Mouse (Mus musculus) intestine, postnatal 0 days (tissue): Measurements from ENCODE around the gene Tchp. TPM values are rescaled to one million over a fixed set of nuclear protein-coding genes. Genes with fewer than 3 reads are reported as not detected.

Experiments used
- ATAC-seq: fragments of 200-750 bp; cut with Nextera tagmentation; 2 replicates; pipeline ENCODE4 v1.8.0; 2017; ENCODE audit warnings: mild to moderate bottlenecking, moderate TSS enrichment, moderate library complexity
- H3K27ac ChIP-seq: fragments of 300-500 bp; sonication (generic); 2 replicates; pipeline ENCODE4 v1.5.1; 2014; ENCODE audit warnings: mild to moderate bottlenecking, low read depth, low read length, moderate library complexity
- H3K27me3 ChIP-seq: fragments of 300-500 bp; sonication (generic); replicated peaks from 2 replicates; pipeline ENCODE4 v1.6.1; 2014; ENCODE audit warnings: low read length, mixed read lengths; ENCODE audit not compliant: control insufficient read depth, insufficient read depth
- H3K36me3 ChIP-seq: fragments of 300-500 bp; sonication (generic); 2 replicates; pipeline ENCODE4 v1.6.1; 2014; ENCODE audit warnings: mild to moderate bottlenecking, moderate library complexity; ENCODE audit not compliant: control insufficient read depth, insufficient read depth
- H3K4me1 ChIP-seq: fragments of 300-500 bp; sonication (generic); replicated peaks from 2 replicates; pipeline ENCODE4 v1.6.1; 2014; ENCODE audit warnings: antibody characterized with exemption, low read length, mixed read lengths; ENCODE audit not compliant: control insufficient read depth, insufficient read depth
- H3K4me2 ChIP-seq: fragments of 300-500 bp; sonication (generic); replicated peaks from 2 replicates; pipeline ENCODE4 v1.6.1; 2014; ENCODE audit warnings: low read depth, mild to moderate bottlenecking, moderate library complexity
- H3K4me3 ChIP-seq: fragments of 300-500 bp; sonication (generic); 2 replicates; pipeline ENCODE4 v1.5.1; 2014; ENCODE audit warnings: low read depth, low read length
- H3K9ac ChIP-seq: fragments of 300-500 bp; sonication (generic); 2 replicates; pipeline ENCODE4 v1.6.1; 2014; ENCODE audit warnings: mild to moderate bottlenecking, low read depth, low read length
- H3K9me3 ChIP-seq: fragments of 300-500 bp; sonication (generic); 2 replicates; pipeline ENCODE4 v1.6.1; 2016; ENCODE audit warnings: mixed run types; ENCODE audit not compliant: control insufficient read depth
- CTCF ChIP-seq: sonication (generic); IDR thresholded peaks from 2 replicates; pipeline ENCODE4 v1.5.1; 2016; ENCODE audit warnings: low read depth, mild to moderate bottlenecking, control low read depth, antibody characterized with exemption, moderate library complexity
- WGBS: fragments of 180-500 bp; shearing (Covaris S2); extraction: QIAGEN DNeasy Blood & Tissue Kit; methylation state at CpG from one replicate; pipeline ENCODE4 v1.1.7; 2014; 5-methylcytosine and 5-hydroxymethylcytosine counted together
- polyA plus RNA-seq: library from polyadenylated mRNA; unstranded; fragments of >200 nt; fragmentation: Nextera tagmentation; extraction: Ambion mirVana; gene quantifications from 2 replicates; pipeline ENCODE4 v1.2.1, GENCODE M21; 2015

Tchp gene
- polyA plus RNA-seq: 3.7 and 4.2 TPM in 2 replicates

DNA sequence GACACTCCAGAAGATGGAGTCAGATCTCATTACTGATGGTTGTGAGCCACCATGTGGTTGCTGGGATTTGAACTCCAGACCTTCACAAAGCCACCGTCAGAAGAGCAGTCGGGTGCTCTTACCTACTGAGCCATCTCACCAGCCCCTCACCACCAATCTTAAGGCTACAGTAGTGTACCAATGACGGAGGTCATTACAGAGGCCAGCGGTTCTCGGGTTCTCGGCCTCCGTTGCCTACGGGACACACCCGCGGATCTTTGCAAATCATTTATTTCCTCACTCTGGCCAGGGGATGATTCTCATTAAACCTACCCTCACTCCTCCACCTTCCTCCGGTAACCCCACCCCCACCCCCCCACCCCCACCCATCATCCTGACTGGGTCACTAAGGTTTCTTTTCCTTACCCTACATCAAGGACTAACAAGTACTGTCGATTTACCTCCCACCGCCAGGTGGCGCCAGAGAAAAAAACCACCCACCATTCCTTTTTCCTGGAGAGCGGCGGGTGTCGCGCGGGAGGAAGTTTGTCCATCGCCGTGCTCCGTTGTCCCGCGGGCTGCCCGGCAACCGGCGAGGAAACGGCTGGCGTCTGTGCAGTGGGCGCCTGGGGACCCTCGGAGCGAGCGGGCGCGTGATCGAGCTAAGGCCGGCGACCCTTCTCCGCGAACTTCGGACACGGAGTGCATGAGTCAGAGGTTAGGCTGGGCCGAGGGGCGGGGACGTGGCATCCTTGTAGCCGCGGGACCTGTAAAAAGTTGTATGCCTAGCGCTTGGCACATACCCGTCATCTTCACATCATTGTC is at the start of gene Tchp:
Gene Tchp (plus strand): TSS at position 496 of the 804 bp plus-strand sequence.
- Histone ChIP-seq H3K4me1 (no peaks in the 10 kb centered on the region), H3K4me3 (peak within 1 kb of the TSS; percentile 79), H3K9ac (peak within 1 kb of the TSS; percentile 56), H3K27ac (no peak within 1 kb of the TSS), H3K9me3 (no peaks in the 10 kb centered on the region), H3K27me3 (no peaks in the 10 kb centered on the region), H3K4me2 (peak within 1 kb of the TSS; percentile 76), H3K36me3 (peaks cover 17% of the 10 kb centered on the region)
- peak; percentile 73 for ATAC-seq
- peak; percentile 87 for TF ChIP-seq CTCF
- 4% methylated on average over 49 of the region's 49 CpGs for WGBS

DNA sequence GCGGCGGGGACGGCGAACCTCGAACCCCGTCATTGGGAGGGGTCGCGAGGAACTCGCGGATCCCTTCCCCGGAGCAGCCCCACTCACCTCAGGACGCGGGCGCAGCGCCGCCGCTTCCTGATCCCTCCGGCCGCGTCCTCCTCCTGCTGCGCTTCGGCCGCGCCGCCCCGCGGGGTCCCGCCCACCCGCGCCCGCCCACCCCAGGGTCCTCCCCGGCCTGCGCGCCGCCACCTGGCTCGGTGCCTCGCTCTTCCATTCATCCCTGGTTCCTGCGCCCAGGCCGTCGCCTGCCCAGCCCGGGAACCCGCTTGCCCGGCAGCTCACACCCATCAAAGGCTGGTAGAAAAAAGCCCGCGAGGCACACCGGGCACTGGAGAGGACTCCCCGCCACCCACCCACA is 49.3 kb upstream of the Tchp start, which contains the start of gene Trpv4:
Gene Trpv4 (minus strand): TSS at position 167 of the 400 bp plus-strand sequence.
- WGBS: under 1% methylated on average over 42 of the region's 47 CpGs
- no peak for ATAC-seq
- Histone ChIP-seq H3K4me1 (no peaks in the 10 kb centered on the region), H3K4me2 (peak within 1 kb of the TSS; percentile 74), H3K36me3 (no peaks in the 10 kb centered on the region), H3K9me3 (no peaks in the 10 kb centered on the region), H3K4me3 (peak within 1 kb of the TSS; percentile 44), H3K27me3 (peaks cover 29% of the 10 kb centered on the region), H3K9ac (0 out of 2 replicates have a peak within 1 kb of the TSS, but pooled peaks have one; percentile 50), H3K27ac (no peak within 1 kb of the TSS)
- TF ChIP-seq CTCF: no peak

DNA sequence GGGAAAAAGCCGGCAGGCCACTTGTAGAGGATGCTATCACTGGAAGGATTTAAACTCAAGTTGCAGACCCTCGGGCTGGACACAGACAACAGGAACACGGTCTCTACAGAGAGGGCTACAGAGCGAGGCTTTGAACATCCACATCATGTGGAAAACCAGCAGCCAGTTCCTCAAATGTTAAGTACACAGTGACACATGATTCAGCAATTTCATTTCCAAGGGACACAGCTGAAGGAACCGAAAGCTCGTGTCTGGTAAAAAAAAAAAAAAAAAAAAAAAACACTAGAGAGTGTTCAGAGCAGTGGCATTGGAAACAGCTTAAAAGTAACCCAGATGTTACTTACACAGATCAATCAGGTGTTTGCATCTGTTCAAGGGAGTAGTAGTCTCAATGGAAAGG is 46.5 kb upstream of the Tchp start:
- no peaks in the 10 kb centered on the region for H3K36me3 ChIP-seq
- H3K4me3 ChIP-seq: no peak overlapping the region
- no peaks in the 10 kb centered on the region for H3K9me3 ChIP-seq
- TF ChIP-seq CTCF: no peak
- peaks cover 26% of the 10 kb centered on the region for H3K27me3 ChIP-seq
- no peak overlapping the region for H3K27ac ChIP-seq
- WGBS: 59% methylated on average over 6 of the region's 6 CpGs
- H3K4me1 ChIP-seq: no peaks in the 10 kb centered on the region
- ATAC-seq: no peak
- no peak overlapping the region for H3K9ac ChIP-seq
- H3K4me2 ChIP-seq: no peak overlapping the region

DNA sequence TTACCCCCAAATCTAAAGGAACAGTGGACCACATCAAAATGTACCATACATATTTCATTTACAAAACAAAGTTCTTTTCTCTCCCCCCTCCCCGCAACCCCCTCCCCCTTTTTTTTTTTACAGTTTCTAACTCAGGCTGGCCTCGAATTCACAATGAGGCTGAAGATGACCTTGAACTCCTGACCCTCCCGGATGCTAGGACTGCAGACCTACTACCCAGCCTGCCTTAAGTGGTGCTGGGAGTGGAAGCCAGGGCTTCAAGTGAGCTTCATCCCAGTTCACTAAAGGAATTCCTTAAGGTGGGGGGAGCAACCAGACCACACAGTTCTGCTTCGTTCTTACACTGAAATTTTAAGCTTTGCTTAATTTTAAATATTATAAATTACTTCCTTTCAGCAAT is 43.4 kb upstream of the Tchp start:
- H3K4me2 ChIP-seq: no peak overlapping the region
- H3K36me3 ChIP-seq: no peaks in the 10 kb centered on the region
- no peak overlapping the region for H3K27ac ChIP-seq
- 0 out of 2 replicates have a peak, but pooled peaks cover 3% of the 10 kb centered on the region for H3K27me3 ChIP-seq
- no peak overlapping the region for H3K4me3 ChIP-seq
- H3K9me3 ChIP-seq: no peaks in the 10 kb centered on the region
- WGBS: 69% methylated on average over 4 of the region's 4 CpGs
- no peaks in the 10 kb centered on the region for H3K4me1 ChIP-seq
- TF ChIP-seq CTCF: no peak
- no peak for ATAC-seq
- H3K9ac ChIP-seq: no peak overlapping the region

DNA sequence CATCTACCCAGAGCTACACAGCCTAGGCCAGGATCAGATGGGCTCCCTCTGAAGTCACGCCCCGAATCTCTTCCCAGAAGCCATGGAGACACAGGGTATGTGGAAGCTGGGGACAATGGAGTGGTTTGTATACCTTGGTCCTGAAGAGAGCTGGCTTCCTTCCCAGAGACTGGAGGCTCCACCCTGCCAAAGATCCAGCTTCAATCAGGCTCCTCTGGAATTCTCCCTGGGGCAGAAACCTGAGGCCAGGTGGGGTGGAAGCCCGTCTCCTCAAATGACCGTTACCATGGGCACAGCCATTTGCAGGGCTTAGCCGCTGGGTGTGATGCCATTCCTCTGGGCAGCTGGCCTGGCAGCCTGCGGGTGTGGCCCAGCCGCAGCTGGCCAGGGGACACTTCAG is 42.8 kb upstream of the Tchp start:
- ATAC-seq: no peak
- Histone ChIP-seq H3K27me3 (no peaks in the 10 kb centered on the region), H3K9ac (no peak overlapping the region), H3K27ac (no peak overlapping the region), H3K4me3 (no peak overlapping the region), H3K36me3 (peaks cover 4% of the 10 kb centered on the region; the same call in 1 of the 2 replicates), H3K9me3 (no peaks in the 10 kb centered on the region), H3K4me2 (no peak overlapping the region), H3K4me1 (no peaks in the 10 kb centered on the region)
- 76% methylated on average over 7 of the region's 7 CpGs for WGBS
- no peak for TF ChIP-seq CTCF

DNA sequence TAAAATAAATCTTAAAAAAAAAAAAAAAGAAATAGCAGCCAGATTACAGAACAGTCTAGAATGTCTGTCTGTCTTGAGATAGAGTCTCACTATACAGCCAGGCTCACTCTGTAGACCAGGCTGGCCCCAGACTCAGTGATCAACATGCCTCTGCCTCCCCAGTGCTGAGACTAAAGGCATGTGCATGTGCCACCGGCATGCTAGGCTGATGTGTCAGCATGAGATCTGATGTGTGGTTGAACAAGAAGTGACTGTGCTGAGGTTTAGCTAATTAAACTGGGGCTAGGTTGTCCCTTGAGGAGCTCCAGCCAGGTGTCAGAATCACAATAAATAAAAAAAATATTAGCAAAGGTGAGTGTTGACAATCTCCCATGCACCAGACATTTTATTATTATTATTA is 40.9 kb upstream of the Tchp start:
- Histone ChIP-seq H3K9me3 (no peaks in the 10 kb centered on the region), H3K36me3 (peaks cover 12% of the 10 kb centered on the region; the same call in 1 of the 2 replicates), H3K4me2 (no peak overlapping the region), H3K4me1 (no peaks in the 10 kb centered on the region), H3K27ac (no peak overlapping the region), H3K4me3 (no peak overlapping the region), H3K9ac (no peak overlapping the region), H3K27me3 (no peaks in the 10 kb centered on the region)
- WGBS: 66% methylated on average over 1 of the region's 1 CpGs
- no peak for TF ChIP-seq CTCF
- no peak for ATAC-seq
